Mouse (Mus musculus): ENCODE data around the gene Zfp426.

Zfp426 gene

DNA sequence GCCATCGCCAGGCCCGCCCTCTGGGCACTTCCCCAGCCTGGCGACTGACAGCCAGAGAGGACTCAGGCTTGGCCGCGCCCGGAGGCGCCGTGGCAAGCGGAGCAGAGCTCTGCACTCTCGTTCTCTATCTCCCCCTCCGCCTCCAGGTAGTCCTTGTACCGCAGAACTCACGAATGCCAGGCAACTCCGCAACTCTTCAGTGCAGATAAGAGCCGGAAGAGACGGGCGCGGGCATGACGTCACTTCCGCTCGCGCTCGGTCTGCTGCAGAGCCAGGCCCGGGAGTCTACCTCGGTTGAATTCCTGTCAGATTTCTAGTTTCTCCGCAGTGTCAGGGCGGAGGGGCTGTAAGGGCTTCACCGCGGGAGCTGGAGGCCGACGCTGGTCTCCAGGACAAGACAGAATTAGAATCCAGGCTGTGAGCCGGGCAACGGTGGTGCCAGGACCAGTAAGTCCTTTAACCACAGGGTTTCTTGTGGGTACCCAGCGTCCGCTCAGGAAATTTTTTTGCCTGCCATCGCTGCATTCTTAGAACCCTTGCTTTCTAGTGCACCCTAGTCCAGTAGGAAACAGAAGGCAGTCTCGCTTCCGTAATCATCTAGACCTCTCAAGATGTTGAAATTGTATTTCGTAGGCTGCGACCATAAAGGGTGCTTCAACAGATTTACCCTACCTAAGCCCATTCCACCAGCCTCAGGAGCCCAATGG is at the start of gene Zfp426:
TSS of gene Zfp426 (minus strand) at position 220 of the 707 bp plus-strand sequence.
- DNase-seq: peak; percentile 92

- no peak for DNase-seq
Observed at GRCm38 (mm10) chr9:20536598-20536997, 44.1 kb upstream of the Zfp426 start.

- peak; percentile 14 for DNase-seq
Observed at GRCm38 (mm10) chr9:20534326-20534926, 41.9 kb upstream of the Zfp426 start.

DNA sequence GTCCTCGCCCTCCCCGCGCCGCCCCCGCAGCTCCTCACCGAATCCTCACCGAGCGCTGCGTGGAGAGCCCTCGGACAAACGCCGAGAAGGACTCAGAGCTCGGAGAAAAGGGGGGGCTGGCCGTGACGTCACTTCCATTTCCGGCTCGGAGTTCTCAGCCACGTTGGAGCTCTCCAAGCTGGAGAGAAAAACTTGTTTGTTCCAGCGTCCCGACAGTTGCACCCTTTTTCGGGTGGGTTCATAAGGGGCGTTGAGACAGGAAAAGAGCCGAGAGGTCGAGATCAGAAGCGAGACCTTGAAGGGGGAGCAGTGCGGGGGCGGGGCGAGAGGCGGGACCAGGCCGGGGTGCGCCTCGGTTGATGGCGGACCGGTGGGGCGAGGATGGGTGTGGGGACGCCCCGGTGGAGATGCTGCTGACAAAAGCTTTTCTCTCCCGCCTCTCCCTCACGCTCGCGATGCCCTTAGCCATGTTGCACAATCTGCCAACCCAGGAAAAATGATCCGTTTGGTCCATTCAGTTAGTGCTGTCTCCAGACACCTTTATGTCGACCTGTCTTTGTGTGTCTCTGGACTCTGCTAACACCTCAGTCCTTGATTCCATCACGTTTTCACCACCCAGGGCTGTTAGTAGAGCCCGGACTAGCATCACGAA is 28.9 kb upstream of the Zfp426 start, which contains the start of gene Zfp266:
TSS of gene Zfp266 (minus strand) at position 112 of the 652 bp plus-strand sequence.
- DNase-seq: peak; percentile 94

DNA sequence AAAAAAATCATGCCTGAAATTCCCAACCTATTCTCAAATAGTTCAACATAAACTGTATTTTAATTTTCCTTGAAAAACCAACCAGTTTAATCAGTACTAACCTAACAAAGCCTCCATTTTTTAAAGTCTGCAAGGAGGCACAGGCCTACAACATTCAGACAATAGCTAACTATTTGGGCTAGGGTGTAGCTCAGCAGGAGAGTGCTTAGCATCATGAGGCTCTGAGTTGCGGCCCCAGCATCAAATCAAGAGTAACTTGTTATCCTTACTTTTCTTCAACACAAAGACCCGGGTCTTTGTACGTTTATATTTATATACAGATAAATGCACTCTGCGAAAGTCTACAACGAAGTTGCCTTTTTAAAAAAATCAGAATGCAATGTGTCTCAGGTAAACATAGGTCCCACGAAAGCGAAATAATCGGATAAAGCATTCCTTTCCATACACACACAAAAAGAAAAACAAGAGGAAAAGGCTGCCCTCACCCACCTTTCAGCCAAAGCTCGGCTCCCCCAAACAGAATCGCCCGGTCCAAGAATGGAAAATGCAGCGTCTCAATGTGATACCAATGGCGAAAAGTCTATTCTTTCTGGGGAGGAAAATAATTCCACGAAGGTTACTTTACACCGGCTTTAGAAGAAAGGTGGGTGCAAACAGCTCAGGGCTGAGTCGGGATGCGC is 28.1 kb upstream of the Zfp426 start:
- no peak for DNase-seq

DNA sequence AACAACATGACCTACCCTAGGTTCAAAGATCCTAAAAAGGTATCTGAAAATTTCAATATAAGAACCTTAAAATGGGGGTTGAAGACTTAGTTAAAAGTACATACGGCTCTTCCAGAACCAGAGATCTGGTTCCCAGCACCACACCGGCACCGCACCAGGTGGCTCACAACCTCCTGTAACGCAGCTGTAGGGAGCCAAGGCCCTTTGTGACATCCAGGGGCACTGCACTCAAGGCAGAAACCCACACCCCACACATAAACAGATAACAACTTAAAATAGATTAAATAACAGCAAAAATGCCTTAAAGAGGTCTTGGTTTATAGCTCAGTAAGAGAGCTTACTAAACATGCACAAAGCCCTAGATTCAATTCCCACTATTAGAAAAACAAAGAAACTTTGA is 27.4 kb upstream of the Zfp426 start:
- no peak for DNase-seq

- DNase-seq: no peak
Observed at GRCm38 (mm10) chr9:20518708-20519107, 26.2 kb upstream of the Zfp426 start.

GRCm38 (mm10) chr9:20517727-20518126 is 25.2 kb upstream of the Zfp426 start:
- no peak for DNase-seq

- no peak for DNase-seq
Observed at GRCm38 (mm10) chr9:20514016-20514415, 21.5 kb upstream of the Zfp426 start.

- no peak for DNase-seq
Observed at GRCm38 (mm10) chr9:20512714-20513113, 20.2 kb upstream of the Zfp426 start.

GRCm38 (mm10) chr9:20511645-20512044 is 19.1 kb upstream of the Zfp426 start:
- DNase-seq: no peak

- no peak for DNase-seq
Observed at GRCm38 (mm10) chr9:20510346-20510745, 17.8 kb upstream of the Zfp426 start.

DNA sequence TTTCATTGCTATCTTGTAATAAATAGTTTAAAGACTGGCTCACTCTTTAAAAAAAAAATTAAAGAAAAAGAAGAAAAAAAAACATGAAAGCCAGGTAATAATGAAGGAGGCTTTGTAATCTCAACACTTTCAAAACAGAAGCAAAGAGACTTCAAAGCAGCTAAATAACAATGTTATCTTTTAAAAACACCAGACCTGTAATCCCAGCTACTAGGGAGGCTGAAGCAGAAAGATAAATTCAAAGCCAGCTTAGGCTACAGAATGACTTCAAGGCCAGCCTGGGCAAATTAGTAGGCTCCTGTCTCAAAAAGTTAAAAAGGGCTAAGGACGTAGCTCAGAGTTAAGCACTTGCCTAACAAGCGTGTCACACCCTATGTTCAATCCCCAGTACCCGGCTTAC is 17.1 kb upstream of the Zfp426 start:
- DNase-seq: no peak

DNA sequence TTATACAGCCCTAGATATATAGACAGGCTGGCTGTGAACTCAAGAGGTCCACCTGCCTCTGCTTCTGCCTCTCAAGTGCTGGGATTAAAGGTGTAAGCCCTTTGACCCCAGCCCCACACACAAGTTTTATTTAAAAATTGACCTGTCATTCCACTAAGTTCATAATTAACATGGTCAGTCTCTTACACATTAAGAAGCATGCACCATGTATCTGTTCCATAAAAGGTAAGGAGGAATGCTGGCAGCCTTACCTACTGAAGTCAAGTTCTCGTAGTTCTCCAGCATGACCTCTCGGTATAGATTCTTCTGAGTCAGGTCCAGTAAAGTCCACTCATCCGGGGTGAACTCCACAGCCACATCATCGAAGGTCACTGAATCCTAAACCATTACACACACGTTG is 12.3 kb upstream of the Zfp426 start:
- DNase-seq: no peak

DNA sequence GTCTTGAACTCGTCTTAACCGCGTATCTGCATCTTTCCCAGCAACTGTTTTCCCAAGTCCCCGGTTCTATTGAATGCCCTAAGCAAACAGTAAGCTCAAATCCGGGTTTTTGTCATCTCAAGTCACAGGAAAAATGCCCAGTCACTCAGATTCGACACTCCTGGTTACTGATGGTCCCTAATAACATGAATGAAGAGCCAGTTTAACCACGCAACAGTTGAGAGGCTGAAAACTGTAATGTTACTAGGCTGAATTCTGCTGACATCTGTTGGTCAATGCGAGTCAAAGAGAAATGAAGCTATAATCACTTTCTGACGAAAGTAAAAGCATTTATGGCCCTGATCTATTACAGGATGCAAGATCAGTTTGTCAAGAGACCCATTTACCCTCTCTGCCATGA is 735 bp upstream of the Zfp426 start:
- peak; percentile 4 for DNase-seq

- DNase-seq: no peak
Observed at GRCm38 (mm10) chr9:20491858-20492526, 554 bp downstream of the Zfp426 start.

- no peak for DNase-seq
Observed at GRCm38 (mm10) chr9:20489536-20489935, 3.0 kb downstream of the Zfp426 start.

GRCm38 (mm10) chr9:20479396-20479795 is 13.2 kb downstream of the Zfp426 start:
- DNase-seq: no peak

- no peak for DNase-seq
Observed at GRCm38 (mm10) chr9:20476632-20477031, 15.9 kb downstream of the Zfp426 start.

- peak; percentile 35 for DNase-seq
Observed at GRCm38 (mm10) chr9:20466761-20467442, 25.6 kb downstream of the Zfp426 start.

DNA sequence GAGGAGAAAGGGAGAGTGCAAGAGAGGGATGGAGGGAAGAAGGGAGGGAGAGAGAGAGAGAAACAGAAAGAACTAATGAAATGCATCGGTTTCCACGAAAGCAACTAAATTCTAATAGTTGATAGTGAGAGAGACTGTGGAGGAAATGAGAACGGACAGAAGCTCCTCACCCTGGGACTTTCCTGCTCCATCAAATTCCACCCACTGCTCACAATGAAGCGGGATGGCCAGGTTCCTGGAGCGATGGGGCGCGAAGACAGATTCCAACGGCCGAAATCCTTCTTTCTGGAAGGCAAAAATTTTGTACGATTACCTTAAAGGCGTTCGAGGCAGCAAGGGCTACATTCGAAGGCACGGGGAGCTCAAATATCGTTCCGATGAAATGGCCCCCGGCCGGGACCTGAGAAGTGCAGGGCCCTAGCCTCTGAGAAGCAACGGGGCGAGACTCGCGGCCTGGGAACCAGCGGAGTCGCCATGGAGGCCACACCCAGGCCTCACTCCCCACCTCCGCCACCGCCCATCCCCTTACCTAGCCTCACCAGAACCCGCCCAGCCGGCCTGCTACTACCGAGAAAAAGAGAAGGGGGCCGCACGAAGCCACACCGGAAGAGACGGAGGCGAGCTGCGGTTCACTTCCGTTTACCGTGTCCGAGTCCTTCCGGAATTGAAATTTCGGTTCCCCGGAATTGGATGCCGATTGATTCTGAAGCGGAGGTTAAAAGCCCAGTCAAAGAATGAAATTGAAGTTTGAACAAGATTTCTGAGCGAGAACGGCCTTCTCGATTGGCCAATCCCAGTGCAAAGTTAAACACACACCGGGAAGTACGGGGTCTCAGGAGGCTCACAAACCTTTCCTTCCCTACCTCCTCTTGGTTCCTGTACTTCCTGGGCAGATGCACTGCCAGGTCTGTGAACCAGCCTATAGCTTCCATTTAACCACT is 32.9 kb downstream of the Zfp426 start, which contains the start of gene Zfp26:
TSS of gene Zfp26 (minus strand) at position 786 of the 941 bp plus-strand sequence.
- peak; percentile 87 for DNase-seq

Measured in right cerebral cortex, adult 18-20 months (tissue).